Mouse (Mus musculus): ENCODE results near the gene Gm10775. TPM values are rescaled to one million over a fixed set of nuclear protein-coding genes. Genes with fewer than 3 reads are reported as not detected.

Gm10775 gene
- 0.06 TPM in 1 of 2 replicates, not detected in the other for polyA plus RNA-seq (2012; rRNA removed)

GRCm38 (mm10) chr13:65259239-65259638, at the start of gene Gm10775:
TSS of gene Gm10775 (plus strand) at chr13:65259539.

GRCm38 (mm10) chr13:65278383-65279341, 19.3 kb downstream of the Gm10775 start, which contains the start of gene Zfp369:
TSS of gene Zfp369 (plus strand) at chr13:65278814.

Other genes starting within 250 kb of the Gm10775 start
- not detected in 2 replicates for gene Spata31d1c, start 226.5 kb upstream of the Gm10775 start, polyA plus RNA-seq (2012; rRNA removed)
- not detected in 2 replicates for gene Prss47, start 206.8 kb upstream of the Gm10775 start, polyA plus RNA-seq (2012; rRNA removed)
- 13.6 and 28.2 TPM in 2 replicates for gene Mfsd14b, start 146.6 kb upstream of the Gm10775 start, polyA plus RNA-seq (2012; rRNA removed)
- not detected in 2 replicates for gene Olfr465-ps1, start 121.5 kb upstream of the Gm10775 start, polyA plus RNA-seq (2012; rRNA removed)
- gene Olfr466, start 109.3 kb upstream of the Gm10775 start, polyA plus RNA-seq (2012; rRNA removed) = not detected in 2 replicates
- 0.01 and 0.06 TPM in 2 replicates for gene Nlrp4f, start 53.6 kb upstream of the Gm10775 start, polyA plus RNA-seq (2012; rRNA removed)
- gene Zfp369, start 19.3 kb downstream of the Gm10775 start, polyA plus RNA-seq (2012; rRNA removed) = 40.2 and 46.2 TPM in 2 replicates

Data from central nervous system, embryonic 11.5 days (tissue).